Mouse (Mus musculus): ENCODE results near the gene Pou4f2. TPM values are rescaled to one million over a fixed set of nuclear protein-coding genes. Genes with fewer than 3 reads are reported as not detected.

The Pou4f2 gene
- not detected for polyA plus RNA-seq (2012; fragmentation: generic; extraction: Trizol)

DNA sequence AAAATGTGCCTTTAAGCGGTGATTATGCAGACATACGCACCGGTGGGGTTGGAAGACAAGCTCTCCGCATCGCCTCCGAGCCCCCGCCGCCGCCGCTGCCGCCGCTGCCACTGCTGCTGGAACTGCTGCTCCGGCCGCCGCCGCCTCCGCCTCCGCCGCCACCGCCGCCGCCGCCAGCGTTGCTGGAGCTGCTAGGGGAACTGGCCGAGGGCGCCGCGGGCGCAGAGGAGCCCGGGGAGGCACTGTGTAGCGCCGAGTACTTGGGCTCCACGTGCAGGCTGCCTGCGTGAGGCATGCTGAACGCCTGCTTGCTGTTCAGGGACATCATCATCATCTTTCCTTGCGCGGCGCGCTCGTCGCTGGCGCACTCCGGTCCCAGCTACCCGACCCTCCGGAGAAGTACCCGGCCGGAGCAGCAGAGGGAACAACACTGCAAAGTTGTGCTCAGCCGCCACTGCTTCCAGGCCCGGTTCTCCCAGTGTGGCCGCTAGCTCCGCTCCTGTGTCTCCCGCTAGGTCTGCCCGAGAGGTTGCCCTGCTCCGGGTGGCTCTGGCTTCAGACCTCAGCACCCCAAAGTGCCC is at the start of gene Pou4f2:
TSS of gene Pou4f2 (minus strand) at position 575 of the 581 bp plus-strand sequence.

Other genes with a start within 250 kb of the Pou4f2 start
- not detected for gene Ttc29, start 223.3 kb downstream of the Pou4f2 start, polyA plus RNA-seq (2012; fragmentation: generic; extraction: Trizol)
- 10 to 100 TPM; 12.3 to 51.4 TPM for gene Rbmxl1, start 72.3 kb upstream of the Pou4f2 start, polyA plus RNA-seq (2012; fragmentation: generic; extraction: Trizol)
- 1 to 10 TPM in 1 of 2 experiments, under 1 TPM in 1; 0.78 to 4.6 TPM for gene Slc10a7, start 72.7 kb upstream of the Pou4f2 start, polyA plus RNA-seq (2012; fragmentation: generic; extraction: Trizol)